Mouse (Mus musculus) midbrain, embryonic 10.5 days (tissue): ENCODE results near the gene Smarcc2. TPM values are rescaled to one million over a fixed set of nuclear protein-coding genes. Genes with fewer than 3 reads are reported as not detected.

Experiments
- DNase-seq: peaks from one replicate; pipeline ENCODE4 v3.0.0-alpha.2; 2017; ENCODE audit warnings: low spot score
- H3K27ac ChIP-seq: fragments of 300-500 bp; sonication (generic); replicated peaks from 2 replicates; pipeline ENCODE4 v1.5.1; 2016; ENCODE audit warnings: mild to moderate bottlenecking
- H3K27me3 ChIP-seq: fragments of 300-500 bp; sonication (generic); 2 replicates; pipeline ENCODE4 v1.6.1; 2016; ENCODE audit warnings: low read depth, mild to moderate bottlenecking; ENCODE audit not compliant: poor library complexity, severe bottlenecking
- H3K36me3 ChIP-seq: fragments of 300-500 bp; sonication (generic); 2 replicates; pipeline ENCODE4 v1.6.1; 2016; ENCODE audit warnings: mild to moderate bottlenecking, moderate library complexity
- H3K4me1 ChIP-seq: fragments of 300-500 bp; sonication (generic); 2 replicates; pipeline ENCODE4 v1.6.1; 2016
- H3K4me3 ChIP-seq: fragments of 300-500 bp; sonication (generic); 2 replicates; pipeline ENCODE4 v1.5.1; 2016; ENCODE audit warnings: mild to moderate bottlenecking, moderate library complexity
- H3K9me3 ChIP-seq: fragments of 300-500 bp; sonication (generic); replicated peaks from 2 replicates; pipeline ENCODE4 v1.6.1; 2016; ENCODE audit warnings: mild to moderate bottlenecking
- WGBS: fragments of 180-500 bp; shearing (Covaris S2); methylation state at CpG from one replicate; pipeline ENCODE4 v1.1.7; 2016; 5-methylcytosine and 5-hydroxymethylcytosine counted together
- polyA plus RNA-seq: library from polyadenylated mRNA; unstranded; fragments of >200 nt; fragmentation: Nextera tagmentation; extraction: Ambion mirVana; gene quantifications from 2 replicates; pipeline ENCODE4 v1.2.1, GENCODE M21; 2016

The Smarcc2 gene
- polyA plus RNA-seq, 1 experiment from 2014 or later = 75.2 TPM

GRCm38 (mm10) chr10:128511761-128512160, 52.7 kb downstream of the Smarcc2 start:
- Histone ChIP-seq H3K36me3 (peaks cover 33% of the 10 kb centered on the region), H3K27me3 (peaks cover 20% of the 10 kb centered on the region), H3K4me1 (peaks cover 5% of the 10 kb centered on the region; the same call in 1 of the 2 replicates), H3K27ac (no peak overlapping the region), H3K9me3 (no peaks in the 10 kb centered on the region), H3K4me3 (no peak overlapping the region)
- 80% methylated on average over 12 of the region's 12 CpGs for WGBS
- DNase-seq = no peak

DNA sequence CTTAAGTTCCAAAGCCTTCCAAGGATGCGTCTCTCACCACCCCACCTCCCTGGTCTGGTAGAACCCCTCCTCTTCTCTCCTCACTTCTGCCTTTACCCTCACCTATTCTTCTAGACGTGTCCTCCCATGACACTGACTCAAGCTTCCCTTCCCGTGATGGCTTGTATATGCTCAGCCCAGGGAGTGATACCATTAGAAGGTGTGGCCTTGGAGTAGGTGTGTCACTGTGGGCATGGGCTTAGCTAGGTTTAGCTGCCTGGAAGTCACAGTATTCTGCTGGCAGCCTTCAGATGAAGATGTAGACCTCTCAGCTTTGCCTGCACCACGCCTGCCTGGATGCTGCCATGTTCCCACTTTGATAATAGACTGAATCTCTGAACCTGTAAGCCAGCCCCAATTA, 56.0 kb downstream of the Smarcc2 start:
- peaks cover 48% of the 10 kb centered on the region for H3K36me3 ChIP-seq
- no peak overlapping the region for H3K27ac ChIP-seq
- no peak overlapping the region for H3K4me3 ChIP-seq
- peaks cover 7% of the 10 kb centered on the region; the same call in 1 of the 2 replicates for H3K4me1 ChIP-seq
- no peak for DNase-seq
- 75% methylated on average over 4 of the region's 4 CpGs for WGBS
- H3K27me3 ChIP-seq = peaks cover 53% of the 10 kb centered on the region
- H3K9me3 ChIP-seq = no peaks in the 10 kb centered on the region

DNA sequence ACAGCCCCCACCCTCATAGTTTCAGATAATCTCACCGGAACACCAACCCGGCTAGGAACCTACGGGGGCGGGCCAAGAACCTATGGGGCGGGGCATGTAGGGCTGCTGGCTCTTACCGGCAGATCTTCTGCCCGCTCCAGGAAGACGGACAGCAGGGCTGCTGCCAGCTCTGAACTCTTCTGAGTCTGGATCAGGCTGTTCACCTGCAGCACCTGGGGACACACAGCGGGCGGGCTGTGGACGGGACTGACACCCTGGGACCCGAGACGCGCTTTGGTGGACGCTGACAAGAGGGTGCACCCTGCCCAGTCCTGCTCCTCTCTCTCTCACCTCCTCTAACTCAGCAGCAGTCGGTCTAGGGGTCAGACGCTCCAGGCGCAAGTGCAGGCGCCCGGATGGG, 57.0 kb downstream of the Smarcc2 start:
- WGBS = 4% methylated on average over 20 of the region's 20 CpGs
- Histone ChIP-seq H3K4me1 (peaks cover 7% of the 10 kb centered on the region; the same call in 1 of the 2 replicates), H3K9me3 (no peaks in the 10 kb centered on the region), H3K27me3 (peaks cover 61% of the 10 kb centered on the region), H3K4me3 (peak overlapping the region; percentile 30), H3K36me3 (peaks cover 44% of the 10 kb centered on the region), H3K27ac (no peak overlapping the region)
- DNase-seq = no peak

DNA sequence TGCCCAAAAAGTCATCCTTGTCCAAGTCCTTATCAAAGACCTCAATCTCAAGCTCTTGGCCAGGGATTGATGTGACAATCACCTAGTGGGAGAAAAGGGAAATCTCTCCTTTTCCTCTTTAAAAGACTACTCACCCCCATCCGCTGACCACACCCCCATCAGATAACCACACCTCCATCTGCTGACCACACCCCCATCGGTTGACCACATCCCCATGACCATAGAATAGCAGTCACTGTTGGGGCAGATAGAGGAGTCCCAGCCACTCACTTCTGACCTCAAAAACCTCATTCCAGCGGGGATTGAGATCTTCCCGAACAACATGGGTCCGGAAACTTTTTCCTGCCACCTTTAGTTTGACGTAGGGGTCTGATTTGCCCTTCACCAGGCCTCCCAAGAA, 57.6 kb downstream of the Smarcc2 start:
- H3K4me3 ChIP-seq = no peak overlapping the region
- no peak for DNase-seq
- peaks cover 67% of the 10 kb centered on the region for H3K27me3 ChIP-seq

GRCm38 (mm10) chr10:128518833-128519232, 59.8 kb downstream of the Smarcc2 start:
- Histone ChIP-seq H3K27ac (no peak overlapping the region), H3K4me3 (no peak overlapping the region), H3K4me1 (peaks cover 8% of the 10 kb centered on the region; the same call in 1 of the 2 replicates), H3K36me3 (peaks cover 45% of the 10 kb centered on the region), H3K9me3 (no peaks in the 10 kb centered on the region), H3K27me3 (peaks cover 89% of the 10 kb centered on the region)
- no peak for DNase-seq
- 72% methylated on average over 7 of the region's 7 CpGs for WGBS

More for the DNA sequence above, 57.6 kb downstream of the Smarcc2 start:
- H3K36me3 ChIP-seq = peaks cover 44% of the 10 kb centered on the region
- H3K4me1 ChIP-seq = peaks cover 7% of the 10 kb centered on the region; the same call in 1 of the 2 replicates
- H3K27ac ChIP-seq = no peak overlapping the region
- 14% methylated on average over 6 of the region's 6 CpGs for WGBS
- H3K9me3 ChIP-seq = no peaks in the 10 kb centered on the region

DNA sequence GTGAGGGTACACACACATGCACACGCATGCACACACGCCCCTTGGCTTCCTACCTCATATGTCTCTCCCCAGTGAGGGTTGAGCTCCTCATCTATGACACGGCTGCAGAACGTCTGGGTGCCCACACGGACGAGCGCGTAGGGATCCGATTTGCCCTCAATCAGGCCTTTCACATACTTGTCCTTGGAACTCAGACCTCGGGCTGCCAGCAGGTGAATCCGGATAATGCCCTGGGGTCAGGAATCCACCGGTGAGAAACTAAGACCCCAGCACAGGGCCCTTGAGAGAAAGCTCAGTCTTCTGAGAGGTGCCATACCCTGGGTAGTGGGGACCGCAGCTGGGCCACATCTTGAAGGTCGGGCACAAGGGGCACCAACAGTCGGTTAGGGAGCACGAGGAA, 61.5 kb downstream of the Smarcc2 start:
- peaks cover 98% of the 10 kb centered on the region for H3K27me3 ChIP-seq
- no peak for DNase-seq
- H3K9me3 ChIP-seq = no peaks in the 10 kb centered on the region
- peaks cover 25% of the 10 kb centered on the region for H3K4me1 ChIP-seq
- 87% methylated on average over 16 of the region's 16 CpGs for WGBS
- peaks cover 37% of the 10 kb centered on the region for H3K36me3 ChIP-seq
- no peak overlapping the region for H3K27ac ChIP-seq
- no peak overlapping the region for H3K4me3 ChIP-seq

DNA sequence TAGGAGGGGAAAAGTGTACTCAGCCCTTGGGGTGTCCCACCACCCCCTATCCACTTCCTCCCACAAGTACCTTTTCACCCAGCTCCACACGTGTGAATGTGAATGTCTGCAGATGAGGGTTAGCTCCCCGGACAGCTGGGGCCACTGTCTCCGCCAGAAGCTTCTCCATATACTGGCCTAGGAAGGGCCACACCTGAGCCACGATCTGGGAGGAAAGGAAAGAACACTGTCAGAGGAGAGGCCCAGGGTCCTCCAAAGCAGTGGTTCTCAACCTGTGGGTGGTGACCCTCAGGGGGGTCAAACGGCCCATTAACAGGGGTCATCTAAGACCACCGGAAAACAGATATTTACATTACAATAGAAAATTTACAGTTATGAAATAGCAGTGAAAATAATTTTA, 63.3 kb downstream of the Smarcc2 start:
- peaks cover 93% of the 10 kb centered on the region for H3K27me3 ChIP-seq

GRCm38 (mm10) chr10:128524111-128524731, 65.2 kb downstream of the Smarcc2 start:
- peak overlapping the region; percentile 82 for H3K27ac ChIP-seq
- H3K4me1 ChIP-seq = peaks cover 28% of the 10 kb centered on the region
- peak; percentile 32 for DNase-seq
- 1% methylated on average over 11 of the region's 11 CpGs for WGBS
- H3K9me3 ChIP-seq = no peaks in the 10 kb centered on the region
- peaks cover 91% of the 10 kb centered on the region for H3K27me3 ChIP-seq
- H3K4me3 ChIP-seq = peak overlapping the region; percentile 80
- H3K36me3 ChIP-seq = peaks cover 22% of the 10 kb centered on the region

More for the DNA sequence above, 63.3 kb downstream of the Smarcc2 start:
- Histone ChIP-seq H3K4me3 (no peak overlapping the region), H3K9me3 (no peaks in the 10 kb centered on the region), H3K36me3 (peaks cover 32% of the 10 kb centered on the region), H3K27ac (no peak overlapping the region), H3K4me1 (peaks cover 29% of the 10 kb centered on the region)
- DNase-seq = no peak
- 77% methylated on average over 6 of the region's 6 CpGs for WGBS

DNA sequence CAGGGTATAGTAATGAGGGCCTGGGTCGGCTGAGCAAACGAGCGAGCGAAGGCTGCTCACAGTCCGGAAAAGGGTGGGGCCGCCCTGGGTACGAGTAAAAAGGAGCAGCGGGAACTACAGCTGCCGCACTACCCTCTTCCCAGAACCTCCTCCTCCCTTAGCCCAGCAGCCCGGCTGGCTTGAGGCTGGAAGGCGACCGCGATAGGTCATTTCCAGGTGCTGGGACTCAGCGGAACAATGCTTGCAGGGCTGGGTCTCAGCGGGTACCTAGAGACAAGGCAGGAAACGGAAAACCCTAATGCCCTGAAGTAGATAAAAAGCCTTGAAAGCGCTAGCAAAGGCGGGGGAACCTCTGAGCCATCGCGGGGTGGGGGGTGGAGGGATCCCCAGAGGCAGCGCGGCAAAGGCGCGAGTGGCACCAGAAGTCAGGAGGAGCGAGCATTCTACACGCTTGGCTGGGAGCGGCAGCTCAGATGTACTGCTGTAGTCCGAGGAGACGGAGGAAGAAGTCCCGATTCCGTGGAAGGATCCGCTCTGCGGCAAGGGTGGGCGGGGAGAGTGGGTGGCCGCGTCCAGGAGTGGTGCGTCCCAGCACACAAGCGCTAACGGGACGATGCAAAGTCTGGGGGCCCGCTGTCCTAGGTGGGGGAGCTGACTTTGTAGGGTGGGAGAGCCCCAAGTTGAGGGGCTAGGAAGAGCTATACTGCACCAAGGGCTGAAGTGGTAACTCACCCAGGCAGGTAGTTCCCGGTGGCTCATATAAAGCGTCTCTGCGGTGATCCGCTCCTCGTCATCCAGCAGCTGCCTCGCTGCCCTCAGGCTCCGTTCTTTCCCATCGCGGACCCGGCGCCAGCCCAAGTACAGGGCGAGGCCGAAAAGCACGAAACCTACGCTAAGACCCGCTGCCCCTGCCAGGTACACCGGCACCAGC, 65.9 kb downstream of the Smarcc2 start:
- under 1% methylated on average over 58 of the region's 58 CpGs for WGBS
- H3K27me3 ChIP-seq = peaks cover 89% of the 10 kb centered on the region

DNA sequence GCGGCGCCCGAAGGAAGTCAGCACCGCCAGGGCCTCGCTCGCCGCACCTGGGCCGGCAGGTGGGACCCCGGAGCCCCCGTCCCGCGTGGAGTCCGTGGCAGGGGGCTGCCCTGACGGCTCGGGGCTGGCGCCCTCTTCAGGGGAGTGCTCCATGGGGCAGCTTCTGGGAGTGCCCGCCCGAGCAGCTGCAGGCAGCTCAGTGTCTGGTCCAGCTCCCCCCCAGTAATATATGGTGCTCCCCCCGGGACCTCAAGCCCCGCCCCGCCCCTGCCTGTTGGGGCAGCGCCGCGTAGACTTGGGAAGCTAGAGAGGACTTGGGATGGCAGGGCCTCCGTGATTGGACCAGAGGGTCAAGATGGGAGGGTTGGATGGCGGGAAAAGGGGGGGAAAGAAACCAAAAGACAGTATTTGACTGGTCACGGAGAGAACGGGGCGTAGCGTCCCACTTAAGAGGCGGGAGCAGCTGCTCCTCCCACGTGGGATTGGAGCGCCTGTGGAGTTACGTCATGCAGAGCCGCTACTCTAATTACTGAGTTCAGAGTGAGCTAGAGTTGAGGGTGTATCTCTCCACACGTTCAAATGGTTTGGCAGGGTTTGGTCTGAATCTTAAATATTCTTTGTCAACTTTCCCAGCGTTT, 66.7 kb downstream of the Smarcc2 start, which contains the start of gene Esyt1:
TSS of gene Esyt1 (minus strand) at position 201 of the 638 bp plus-strand sequence.
- peaks cover 28% of the 10 kb centered on the region for H3K4me1 ChIP-seq
- under 1% methylated on average over 37 of the region's 37 CpGs for WGBS
- peaks cover 12% of the 10 kb centered on the region for H3K36me3 ChIP-seq
- peak; percentile 92 for DNase-seq
- peak within 1 kb of the TSS; percentile 80 for H3K4me3 ChIP-seq
- H3K27me3 ChIP-seq = peaks cover 83% of the 10 kb centered on the region
- H3K27ac ChIP-seq = peak within 1 kb of the TSS; percentile 82
- no peaks in the 10 kb centered on the region for H3K9me3 ChIP-seq

More for the DNA sequence above, 65.9 kb downstream of the Smarcc2 start:
- H3K4me3 ChIP-seq = peak overlapping the region; percentile 80
- H3K27ac ChIP-seq = peak overlapping the region; percentile 82
- peaks cover 16% of the 10 kb centered on the region for H3K36me3 ChIP-seq
- H3K4me1 ChIP-seq = peaks cover 28% of the 10 kb centered on the region
- peak; percentile 74 for DNase-seq
- H3K9me3 ChIP-seq = no peaks in the 10 kb centered on the region

DNA sequence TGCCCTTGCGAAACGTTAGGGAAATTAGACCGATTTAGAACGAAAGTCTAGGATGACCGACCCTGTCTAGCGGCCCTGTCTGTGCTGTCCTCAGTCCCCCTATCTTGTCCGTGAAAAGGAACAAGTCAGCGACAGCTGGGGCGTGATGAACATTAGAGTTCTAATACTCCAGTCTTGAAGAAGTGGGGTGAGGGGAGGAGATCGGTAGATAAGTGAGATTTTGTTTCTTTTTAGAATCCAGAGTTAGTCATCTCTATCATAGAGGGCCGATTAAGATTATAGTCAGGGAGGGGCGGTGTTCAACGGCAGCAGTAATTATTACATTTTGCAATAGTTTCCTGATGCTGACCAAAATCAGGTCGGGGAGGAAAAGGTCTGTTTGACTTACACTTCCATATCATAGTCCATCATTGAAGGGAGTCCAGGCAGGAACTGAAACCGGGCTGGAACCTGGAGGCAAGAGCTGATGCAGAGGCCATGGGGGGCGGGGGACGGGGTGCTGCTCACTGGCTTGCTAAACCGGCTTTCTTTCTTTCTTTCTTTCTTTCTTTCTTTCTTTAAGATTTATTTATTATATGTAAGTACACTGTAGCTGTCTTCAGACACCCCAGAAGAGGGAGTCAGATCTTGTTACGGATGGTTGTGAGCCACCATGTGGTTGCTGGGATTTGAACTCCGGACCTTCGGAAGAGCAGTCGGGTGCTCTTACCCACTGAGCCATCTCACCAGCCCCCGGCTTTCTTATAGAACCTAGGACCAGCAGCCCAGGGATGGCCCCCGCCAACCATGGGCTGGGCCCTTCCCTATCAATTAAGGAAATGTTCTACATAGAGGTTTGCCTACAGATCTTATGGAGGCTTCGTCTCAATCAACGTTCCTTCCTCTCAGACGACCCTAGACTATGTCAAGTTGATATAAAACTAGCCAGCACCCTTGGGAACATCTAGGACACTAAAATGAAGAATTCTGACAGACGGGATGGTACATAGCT, 67.6 kb downstream of the Smarcc2 start:
- 34% methylated on average over 28 of the region's 28 CpGs for WGBS
- peaks cover 28% of the 10 kb centered on the region for H3K4me1 ChIP-seq
- no peak for DNase-seq
- peak overlapping the region; percentile 80 for H3K4me3 ChIP-seq
- no peaks in the 10 kb centered on the region for H3K9me3 ChIP-seq
- H3K27ac ChIP-seq = peak overlapping the region; percentile 82; the same call in 1 of the 2 replicates
- H3K27me3 ChIP-seq = peaks cover 74% of the 10 kb centered on the region
- H3K36me3 ChIP-seq = peaks cover 8% of the 10 kb centered on the region; the same call in 1 of the 2 replicates
